Mouse (Mus musculus) spleen, adult 2 months (tissue): ENCODE data around the gene Tm7sf3. TPM values are rescaled to one million over a fixed set of nuclear protein-coding genes. Genes with fewer than 3 reads are reported as not detected.

Experiments
- DNase-seq, 2 experiments: peaks; one replicate each; pipeline versions ENCODE4 v3.0.0 to v3.0.0-alpha.2; 2012 to 2021; ENCODE audit warnings: low spot score in 2 of 2, low read depth in 1 of 2
- H3K27ac ChIP-seq: fragments of 200-500 bp; 2 replicates; pipeline ENCODE4 v1.5.1; 2012; ENCODE audit warnings: low read length, inconsistent platforms; ENCODE audit not compliant: insufficient read depth
- H3K27me3 ChIP-seq: fragments of 200-500 bp; 2 replicates; pipeline ENCODE4 v1.6.1; 2012; ENCODE audit warnings: mild to moderate bottlenecking, moderate library complexity, low read length, inconsistent platforms; ENCODE audit not compliant: control insufficient read depth, insufficient read depth
- H3K36me3 ChIP-seq: fragments of 200-500 bp; 2 replicates; pipeline ENCODE4 v1.6.1; 2012; ENCODE audit warnings: mild to moderate bottlenecking, low read length, inconsistent platforms; ENCODE audit not compliant: control insufficient read depth, insufficient read depth
- H3K4me1 ChIP-seq: fragments of 200-500 bp; 2 replicates; pipeline ENCODE4 v1.6.1; 2011; ENCODE audit warnings: inconsistent platforms; ENCODE audit not compliant: control insufficient read depth, insufficient read depth, insufficient read length
- H3K4me3 ChIP-seq: fragments of 200-500 bp; 2 replicates; pipeline ENCODE4 v1.5.1; 2011; ENCODE audit warnings: mild to moderate bottlenecking, inconsistent platforms; ENCODE audit not compliant: insufficient read depth, insufficient read length; ENCODE audit errors: extremely low read depth
- CTCF ChIP-seq: fragments of 200-500 bp; IDR thresholded peaks from 2 replicates; pipeline ENCODE4 v1.5.1; 2011; ENCODE audit warnings: mild to moderate bottlenecking, inconsistent platforms; ENCODE audit not compliant: insufficient read depth, insufficient read length, insufficient replicate concordance; ENCODE audit errors: extremely low read depth
- POLR2A ChIP-seq: fragments of 200-500 bp; IDR thresholded peaks from 2 replicates; pipeline ENCODE4 v1.6.1; 2011; ENCODE audit warnings: low read depth, low read length, inconsistent platforms
- WGBS: fragments of 180-500 bp; shearing (Covaris S2); methylation state at CpG from one replicate; pipeline ENCODE4 v1.1.7; 2018; 5-methylcytosine and 5-hydroxymethylcytosine counted together
- polyA plus RNA-seq: library from polyadenylated mRNA; depleted of rRNA; stranded (reverse); fragments of >200 nt; gene quantifications from 2 replicates; pipeline ENCODE4 v1.2.3, GENCODE M21; 2012; rRNA removed

Tm7sf3 gene
- polyA plus RNA-seq: 8.5 and 9.2 TPM in 2 replicates

DNA sequence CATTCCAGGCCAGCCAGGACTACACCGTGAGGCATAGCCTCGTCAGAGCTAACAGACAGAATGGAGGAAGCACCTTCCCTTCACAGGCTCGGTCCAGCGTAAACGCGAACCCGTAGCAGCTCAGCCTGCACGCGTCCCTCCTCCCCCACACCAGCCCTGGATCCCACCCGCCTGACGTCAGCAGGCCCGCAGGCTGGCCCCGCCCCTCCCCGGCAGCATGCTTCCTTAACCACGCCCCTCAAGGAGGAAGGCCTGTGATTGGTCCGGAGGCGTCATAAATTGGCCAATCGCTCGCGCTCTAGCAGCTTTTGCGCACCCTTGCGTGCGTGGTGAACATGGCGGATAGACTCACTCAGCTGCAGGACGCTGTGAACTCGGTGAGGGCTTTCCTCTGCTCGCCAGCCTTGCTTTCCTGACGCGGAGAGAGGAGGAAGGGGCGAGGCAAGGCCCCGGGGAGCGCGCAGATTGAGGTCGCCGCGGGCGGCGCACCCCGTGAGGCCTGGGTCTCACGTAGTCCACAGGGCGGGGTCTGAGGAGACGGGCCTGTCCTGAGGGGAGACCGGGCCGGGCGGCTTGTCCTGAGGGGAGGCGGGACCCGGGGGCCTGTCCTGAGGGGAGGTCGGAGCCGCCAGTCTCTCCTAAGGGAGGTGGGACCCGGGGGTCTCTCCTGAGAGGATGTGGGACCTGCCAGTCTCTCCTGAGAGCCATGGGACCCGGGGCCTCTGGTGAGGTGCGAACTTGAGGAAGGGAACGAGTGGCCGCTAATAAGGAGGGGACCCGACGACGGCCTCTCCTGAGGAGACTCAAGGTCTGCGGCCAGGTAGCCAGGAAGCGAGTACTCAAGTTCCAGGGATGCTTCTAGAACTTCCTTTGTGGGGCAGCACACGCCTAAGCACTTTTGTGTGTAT, at the start of gene Tm7sf3, which contains the start of gene Med21:
Gene Tm7sf3, minus strand, starts transcription at position 549 of the 908 bp plus-strand sequence.
Gene Med21, plus strand, starts transcription at position 272 of the 908 bp plus-strand sequence.
- no peaks in the 10 kb centered on the region for H3K27me3 ChIP-seq
- no peaks in the 10 kb centered on the region for H3K36me3 ChIP-seq
- WGBS: under 1% methylated on average over 59 of the region's 60 CpGs
- TF ChIP-seq POLR2A: peak; percentile 87
- no peak for TF ChIP-seq CTCF
- peak; percentile 94 to 99 for DNase-seq
- peaks cover 6% of the 10 kb centered on the region for H3K4me1 ChIP-seq
- H3K4me3 ChIP-seq: peak within 1 kb of the TSS; percentile 91
- H3K27ac ChIP-seq: peak within 1 kb of the TSS; percentile 84

DNA sequence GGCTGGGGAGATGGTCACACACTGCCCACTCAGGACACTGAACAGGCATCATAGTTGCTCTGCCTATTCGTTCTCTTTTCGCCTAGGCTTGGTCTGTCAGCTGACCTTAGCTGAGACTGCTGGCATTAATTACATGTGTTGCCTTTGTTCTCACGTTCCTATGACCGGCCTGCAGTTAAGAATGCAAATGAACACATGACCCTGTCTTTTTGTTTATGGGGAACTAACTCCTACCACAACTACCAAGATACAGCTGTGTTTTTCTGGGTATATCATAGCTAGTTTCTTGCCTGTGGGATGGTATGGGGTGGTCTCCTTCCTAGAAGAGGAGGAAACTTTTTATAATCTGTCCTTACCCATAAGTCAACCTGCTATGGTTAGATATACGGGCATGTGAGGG, 46.2 kb upstream of the Tm7sf3 start:
- no peak overlapping the region for H3K4me3 ChIP-seq

GRCm38 (mm10) chr6:146688010-146688409, 45.4 kb upstream of the Tm7sf3 start:
- Histone ChIP-seq H3K4me1 (no peaks in the 10 kb centered on the region), H3K36me3 (no peaks in the 10 kb centered on the region), H3K27ac (no peak overlapping the region), H3K27me3 (no peaks in the 10 kb centered on the region), H3K4me3 (no peak overlapping the region)
- 88% methylated on average over 7 of the region's 7 CpGs for WGBS
- TF ChIP-seq CTCF (no peak), POLR2A (no peak)
- DNase-seq: no peak

More for the DNA sequence above, 46.2 kb upstream of the Tm7sf3 start:
- H3K27me3 ChIP-seq: no peaks in the 10 kb centered on the region
- WGBS: 83% methylated on average over 5 of the region's 5 CpGs
- H3K4me1 ChIP-seq: no peaks in the 10 kb centered on the region
- TF ChIP-seq CTCF (no peak), POLR2A (no peak)
- no peaks in the 10 kb centered on the region for H3K36me3 ChIP-seq
- H3K27ac ChIP-seq: no peak overlapping the region
- DNase-seq: no peak

GRCm38 (mm10) chr6:146686463-146687196, 44.0 kb upstream of the Tm7sf3 start:
- TF ChIP-seq CTCF (no peak), POLR2A (no peak)
- Histone ChIP-seq H3K36me3 (no peaks in the 10 kb centered on the region), H3K27ac (no peak overlapping the region), H3K4me3 (no peak overlapping the region), H3K27me3 (no peaks in the 10 kb centered on the region), H3K4me1 (no peaks in the 10 kb centered on the region)
- 58% methylated on average over 5 of the region's 5 CpGs for WGBS
- DNase-seq: no peak

DNA sequence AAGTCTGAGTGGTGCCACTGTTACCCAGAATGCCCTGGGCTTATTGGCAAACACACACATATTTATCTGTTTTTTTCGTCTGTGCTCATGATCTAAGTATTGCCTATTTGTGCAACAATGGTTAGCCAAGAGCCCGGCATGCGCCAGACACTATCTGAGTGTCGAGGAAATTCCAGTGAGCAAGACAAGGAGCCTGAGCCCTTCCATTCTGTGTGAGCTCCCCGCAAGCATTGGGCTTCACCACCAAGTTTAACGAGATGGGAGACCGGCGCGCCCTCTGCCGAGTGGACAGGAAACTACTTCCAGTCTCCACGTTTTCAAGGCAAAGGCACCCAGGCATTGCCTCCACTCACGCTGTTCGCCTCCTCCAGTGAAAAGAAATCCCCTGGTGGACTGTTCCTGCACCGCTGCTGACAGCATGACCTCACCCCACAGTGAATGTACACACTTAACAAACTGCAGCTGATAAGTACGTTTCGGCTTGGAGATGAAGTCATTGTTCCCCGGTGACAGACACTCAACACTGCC, 43.2 kb upstream of the Tm7sf3 start:
- WGBS: 76% methylated on average over 17 of the region's 17 CpGs

DNA sequence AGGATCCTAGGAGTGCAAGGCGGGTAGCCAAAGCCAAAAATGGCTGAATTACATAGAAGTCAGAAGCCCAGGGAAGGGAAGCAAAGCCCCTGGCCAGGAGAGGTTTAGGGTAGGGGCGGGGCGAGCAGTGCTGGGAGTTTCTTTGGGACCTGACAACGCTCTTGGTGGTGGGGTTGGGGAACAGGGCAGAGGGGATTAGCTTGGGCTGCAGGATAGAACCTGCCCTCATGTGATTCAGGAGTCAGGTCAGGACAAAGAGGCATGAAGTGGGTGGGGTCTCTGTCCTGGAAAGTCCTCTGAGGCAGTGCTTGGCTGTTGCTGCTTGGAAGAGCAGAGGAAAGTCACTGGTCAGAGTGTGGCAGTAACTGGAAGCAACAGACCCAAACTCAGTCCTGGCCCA, 41.3 kb upstream of the Tm7sf3 start:
- 85% methylated on average over 4 of the region's 4 CpGs for WGBS
- Histone ChIP-seq H3K4me1 (no peaks in the 10 kb centered on the region), H3K36me3 (no peaks in the 10 kb centered on the region), H3K27me3 (no peaks in the 10 kb centered on the region), H3K4me3 (no peak overlapping the region), H3K27ac (no peak overlapping the region)
- no peak for DNase-seq
- TF ChIP-seq POLR2A: no peak
- no peak for TF ChIP-seq CTCF

More for the DNA sequence above, 43.2 kb upstream of the Tm7sf3 start:
- H3K27ac ChIP-seq: no peak overlapping the region
- H3K27me3 ChIP-seq: no peaks in the 10 kb centered on the region
- no peak for TF ChIP-seq CTCF
- TF ChIP-seq POLR2A: no peak
- no peak overlapping the region for H3K4me3 ChIP-seq
- H3K4me1 ChIP-seq: no peaks in the 10 kb centered on the region
- DNase-seq: peak in 1 of 2 experiments; percentile 35
- H3K36me3 ChIP-seq: no peaks in the 10 kb centered on the region
